Mouse (Mus musculus) limb, embryonic 12.5 days (tissue): ENCODE measurements around the gene Rnf26. TPM values are rescaled to one million over a fixed set of nuclear protein-coding genes. Genes with fewer than 3 reads are reported as not detected.
"Not testable (repeated sequence)": the region's sequence is repeated elsewhere in the genome, so short reads cannot be mapped to it uniquely, and the experiment has no call there.

ENCODE experiments used
- ATAC-seq: fragments of 200-750 bp; cut with Nextera tagmentation; 2 replicates; pipeline ENCODE4 v1.8.0; 2017; ENCODE audit warnings: low read depth, moderate TSS enrichment; ENCODE audit not compliant: insufficient number of reproducible peaks, insufficient read depth, low FRiP score, low TSS enrichment
- H3K27ac ChIP-seq: fragments of 300-500 bp; sonication (generic); 2 replicates; pipeline ENCODE4 v1.5.1; 2016; ENCODE audit warnings: mild to moderate bottlenecking, moderate library complexity
- H3K27me3 ChIP-seq: fragments of 300-500 bp; sonication (generic); 2 replicates; pipeline ENCODE4 v1.6.1; 2016; ENCODE audit warnings: mild to moderate bottlenecking, moderate library complexity
- H3K36me3 ChIP-seq: fragments of 300-500 bp; sonication (generic); 2 replicates; pipeline ENCODE4 v1.6.1; 2016; ENCODE audit warnings: mild to moderate bottlenecking, moderate library complexity
- H3K4me1 ChIP-seq: fragments of 300-500 bp; sonication (generic); replicated peaks from 2 replicates; pipeline ENCODE4 v1.6.1; 2016
- H3K4me2 ChIP-seq: fragments of 300-500 bp; sonication (generic); 2 replicates; pipeline ENCODE4 v1.6.1; 2016; ENCODE audit warnings: mild to moderate bottlenecking, moderate library complexity
- H3K4me3 ChIP-seq: fragments of 300-500 bp; sonication (generic); replicated peaks from 2 replicates; pipeline ENCODE4 v1.5.1; 2016; ENCODE audit warnings: mild to moderate bottlenecking
- H3K9ac ChIP-seq: fragments of 300-500 bp; sonication (generic); replicated peaks from 2 replicates; pipeline ENCODE4 v1.6.1; 2016; ENCODE audit warnings: mild to moderate bottlenecking, moderate library complexity
- H3K9me3 ChIP-seq: fragments of 300-500 bp; sonication (generic); 2 replicates; pipeline ENCODE4 v1.6.1; 2016; ENCODE audit warnings: mild to moderate bottlenecking, moderate library complexity
- WGBS: fragments of 180-500 bp; shearing (Covaris S2); methylation state at CpG from one replicate; pipeline ENCODE4 v1.1.7; 2016; 5-methylcytosine and 5-hydroxymethylcytosine counted together
- polyA plus RNA-seq: library from polyadenylated mRNA; unstranded; fragments of >200 nt; fragmentation: Nextera tagmentation; extraction: Ambion mirVana; gene quantifications from 2 replicates; pipeline ENCODE4 v1.2.1, GENCODE M21; 2016

Rnf26 gene
- polyA plus RNA-seq, 1 experiment from 2014 or later, result 91.4 TPM

GRCm38 (mm10) chr9:44125026-44125425 is 11.7 kb upstream of the Rnf26 start:
- H3K36me3 ChIP-seq, result no peaks in the 10 kb centered on the region
- no peak overlapping the region for H3K27ac ChIP-seq
- 63% methylated on average over 5 of the region's 5 CpGs for WGBS
- H3K4me3 ChIP-seq, result no peak overlapping the region
- ATAC-seq, result no peak
- no peaks in the 10 kb centered on the region for H3K9me3 ChIP-seq
- H3K4me1 ChIP-seq, result peaks cover 16% of the 10 kb centered on the region
- no peak overlapping the region for H3K4me2 ChIP-seq
- peaks cover 12% of the 10 kb centered on the region; the same call in 1 of the 2 replicates for H3K27me3 ChIP-seq
- H3K9ac ChIP-seq, result no peak overlapping the region

GRCm38 (mm10) chr9:44124317-44124716 is 11.0 kb upstream of the Rnf26 start:
- Histone ChIP-seq H3K27me3 (0 out of 2 replicates have a peak, but pooled peaks cover 6% of the 10 kb centered on the region), H3K4me3 (no peak overlapping the region), H3K9me3 (no peaks in the 10 kb centered on the region), H3K27ac (no peak overlapping the region), H3K36me3 (no peaks in the 10 kb centered on the region), H3K9ac (no peak overlapping the region), H3K4me2 (no peak overlapping the region), H3K4me1 (peaks cover 9% of the 10 kb centered on the region)
- WGBS, result 73% methylated on average over 6 of the region's 6 CpGs
- ATAC-seq, result no peak

- Histone ChIP-seq H3K4me3 (no peak overlapping the region), H3K4me2 (no peak overlapping the region), H3K27ac (no peak overlapping the region), H3K27me3 (no peaks in the 10 kb centered on the region), H3K9me3 (no peaks in the 10 kb centered on the region), H3K4me1 (no peaks in the 10 kb centered on the region), H3K36me3 (no peaks in the 10 kb centered on the region), H3K9ac (no peak overlapping the region)
- WGBS, result 78% methylated on average over 8 of the region's 8 CpGs
- no peak for ATAC-seq
These were observed 6.7 kb upstream of the Rnf26 start for GRCm38 (mm10) chr9:44119948-44120465.

- H3K27ac ChIP-seq, result no peak overlapping the region
- H3K9me3 ChIP-seq, result no peaks in the 10 kb centered on the region
- H3K27me3 ChIP-seq, result no peaks in the 10 kb centered on the region
- ATAC-seq, result no peak
- H3K4me2 ChIP-seq, result no peak overlapping the region
- whole genome bisulfite sequencing, result 54% methylated on average over 5 of the region's 5 CpGs
- H3K4me3 ChIP-seq, result no peak overlapping the region
- H3K36me3 ChIP-seq, result no peaks in the 10 kb centered on the region
- H3K4me1 ChIP-seq, result no peaks in the 10 kb centered on the region
- H3K9ac ChIP-seq, result no peak overlapping the region
These were observed 5.7 kb upstream of the Rnf26 start for GRCm38 (mm10) chr9:44119011-44119410.

- Histone ChIP-seq H3K4me3 (no peak overlapping the region), H3K27me3 (no peaks in the 10 kb centered on the region), H3K9ac (no peak overlapping the region), H3K36me3 (no peaks in the 10 kb centered on the region), H3K9me3 (no peaks in the 10 kb centered on the region), H3K27ac (no peak overlapping the region), H3K4me1 (peaks cover 6% of the 10 kb centered on the region; the same call in 1 of the 2 replicates), H3K4me2 (no peak overlapping the region)
- 89% methylated on average over 4 of the region's 4 CpGs for WGBS
- ATAC-seq, result no peak
These were observed 2.9 kb upstream of the Rnf26 start for GRCm38 (mm10) chr9:44116182-44116581.

GRCm38 (mm10) chr9:44115599-44115998 is 2.3 kb upstream of the Rnf26 start:
- Histone ChIP-seq H3K4me1 (peaks cover 10% of the 10 kb centered on the region; the same call in 1 of the 2 replicates), H3K4me3 (no peak overlapping the region), H3K27ac (no peak overlapping the region), H3K27me3 (no peaks in the 10 kb centered on the region), H3K4me2 (no peak overlapping the region), H3K9ac (no peak overlapping the region), H3K9me3 (no peaks in the 10 kb centered on the region), H3K36me3 (no peaks in the 10 kb centered on the region; the same call in 1 of the 2 replicates)
- 89% methylated on average over 9 of the region's 9 CpGs for WGBS
- no peak for ATAC-seq

- Histone ChIP-seq H3K4me1 (peaks cover 21% of the 10 kb centered on the region), H3K9ac (no peak overlapping the region), H3K27ac (no peak overlapping the region), H3K4me3 (no peak overlapping the region), H3K36me3 (peaks cover 7% of the 10 kb centered on the region; the same call in 1 of the 2 replicates), H3K4me2 (no peak overlapping the region), H3K27me3 (no peaks in the 10 kb centered on the region), H3K9me3 (no peaks in the 10 kb centered on the region)
- 77% methylated on average over 2 of the region's 2 CpGs for WGBS
- ATAC-seq, result no peak
These were observed 1.1 kb upstream of the Rnf26 start for GRCm38 (mm10) chr9:44114453-44114852.

- H3K9ac ChIP-seq, ATAC-seq, H3K9me3 ChIP-seq, H3K27ac ChIP-seq, H3K27me3 ChIP-seq: not testable (repeated sequence)
- Histone ChIP-seq H3K36me3 (peaks cover 27% of the 10 kb centered on the region), H3K4me1 (peaks cover 47% of the 10 kb centered on the region), H3K4me3 (peak overlapping the region; percentile 82), H3K4me2 (peak overlapping the region; percentile 65)
- 71% methylated on average over 10 of the region's 12 CpGs for WGBS
These were observed 1.4 kb downstream of the Rnf26 start for GRCm38 (mm10) chr9:44111909-44112308.

- no peak for ATAC-seq
- Histone ChIP-seq H3K36me3 (peaks cover 48% of the 10 kb centered on the region), H3K4me2 (peak overlapping the region; percentile 54), H3K9me3 (no peaks in the 10 kb centered on the region), H3K27ac (peak overlapping the region; percentile 41; the same call in 1 of the 2 replicates), H3K27me3 (no peaks in the 10 kb centered on the region; the same call in 1 of the 2 replicates), H3K4me1 (peaks cover 53% of the 10 kb centered on the region), H3K9ac (peak overlapping the region; percentile 44), H3K4me3 (peak overlapping the region; percentile 24)
- 17% methylated on average over 9 of the region's 9 CpGs for WGBS
These were observed 3.8 kb downstream of the Rnf26 start for GRCm38 (mm10) chr9:44109360-44110095.

- WGBS, result 80% methylated on average over 31 of the region's 31 CpGs
- Histone ChIP-seq H3K4me3 (no peak overlapping the region), H3K27ac (no peak overlapping the region), H3K4me2 (peak overlapping the region; percentile 54), H3K36me3 (peaks cover 54% of the 10 kb centered on the region), H3K4me1 (peaks cover 53% of the 10 kb centered on the region), H3K9ac (peak overlapping the region; percentile 44; the same call in 1 of the 2 replicates), H3K27me3 (no peaks in the 10 kb centered on the region; the same call in 1 of the 2 replicates), H3K9me3 (no peaks in the 10 kb centered on the region)
- ATAC-seq, result no peak
These were observed 4.9 kb downstream of the Rnf26 start for GRCm38 (mm10) chr9:44108269-44109055.

GRCm38 (mm10) chr9:44107557-44108179 is 5.6 kb downstream of the Rnf26 start:
- Histone ChIP-seq H3K4me3 (peak overlapping the region; percentile 19), H3K9ac (no peak overlapping the region; the same call in none of the 2 replicates), H3K36me3 (peaks cover 54% of the 10 kb centered on the region), H3K9me3 (no peaks in the 10 kb centered on the region), H3K4me2 (peak overlapping the region; percentile 42), H3K27me3 (no peaks in the 10 kb centered on the region; the same call in 1 of the 2 replicates), H3K4me1 (peaks cover 53% of the 10 kb centered on the region), H3K27ac (peak overlapping the region; percentile 53)
- WGBS, result 40% methylated on average over 25 of the region's 25 CpGs
- ATAC-seq, result no peak
